8 mouse cellular contexts compared by ENCODE assay signal in genomic region chr15:81190011-81190629, GRCm38 (mm10). TPM values are rescaled to one million over a fixed set of nuclear protein-coding genes. Genes with fewer than 3 reads are reported as not detected.
A peak's percentile ranks its signal among the peaks of the same experiment; 100 is the strongest.
DNase-seq lines count a peak whose midpoint lies in the region; ATAC-seq and TF ChIP-seq lines count a peak whose summit lies in the region.

No protein-coding gene starts in this region.

- ATAC-seq in heart, embryonic 14.5 days (ENCODE audit: insufficient number of reproducible peaks, insufficient read depth, low FRiP score, low read depth), result no peak; the same call in none of the 2 replicates
- ATAC-seq in heart, postnatal 0 days (ENCODE audit: insufficient read depth, low read depth), result peak; percentile 19
- peak; percentile 49 for ATAC-seq in liver, embryonic 11.5 days (replicated peaks; ENCODE audit: low FRiP score)
- peak; percentile 71 for ATAC-seq in neural tube, embryonic 15.5 days (ENCODE audit: low FRiP score)

- H3K9ac ChIP-seq in heart, embryonic 14.5 days (ENCODE audit: low read length), result peak overlapping the region; percentile 93
- peak overlapping the region; percentile 53 for H3K9ac ChIP-seq in CH12.LX (ENCODE audit: insufficient read depth, low read depth)
- peak overlapping the region; percentile 71 for H3K9ac ChIP-seq in heart, postnatal 0 days (replicated peaks; ENCODE audit: low read depth, low read length)
- H3K9ac ChIP-seq in liver, embryonic 11.5 days (ENCODE audit: low read depth, low read length), result peak overlapping the region; percentile 65
- H3K9ac ChIP-seq in neural tube, embryonic 15.5 days (replicated peaks), result peak overlapping the region; percentile 95

- DNase-seq in heart, postnatal 4 days, result no peak
- DNase-seq in CH12.LX (ENCODE audit: extremely low read depth), result no peak
- peak; percentile 45 for DNase-seq in brain, embryonic 14.5 days (ENCODE audit: low read depth)
- DNase-seq in heart, postnatal 0 days (ENCODE audit: low spot score), result peak; percentile 10
- no peak for DNase-seq in liver, embryonic 11.5 days (ENCODE audit: low spot score)
- no peak for DNase-seq in layer of hippocampus, adult 11-12 months (ENCODE audit: low spot score)

- peak overlapping the region; percentile 67 to 90 for H3K4me3 ChIP-seq in heart, embryonic 14.5 days (ENCODE audit: control insufficient read depth in 1 of 2, insufficient read depth in 1 of 2, low read depth in 1 of 2, low read length in 2 of 2)
- peak overlapping the region; percentile 72 to 95 (median 90) for H3K4me3 ChIP-seq in CH12.LX (replicated peaks in 1 of 3; ENCODE audit: low read depth in 2 of 3, low read length in 2 of 3, poor library complexity in 1 of 3)
- H3K4me3 ChIP-seq in heart, postnatal 0 days (ENCODE audit: low read depth, low read length), result peak overlapping the region; percentile 71
- peak overlapping the region; percentile 63 for H3K4me3 ChIP-seq in liver, embryonic 11.5 days (ENCODE audit: low read depth, low read length)
- H3K4me3 ChIP-seq in neural tube, embryonic 15.5 days (replicated peaks), result peak overlapping the region; percentile 98

- H3K79me2 ChIP-seq in CH12.LX (replicated peaks; ENCODE audit: control insufficient read depth, extremely low read depth, insufficient read depth, poor library complexity, severe bottlenecking), result no peaks in the 10 kb centered on the region; the same call in none of the 2 replicates

- H3K9me3 ChIP-seq in heart, embryonic 14.5 days (ENCODE audit: control insufficient read depth, low read length), result no peaks in the 10 kb centered on the region
- H3K9me3 ChIP-seq in CH12.LX (replicated peaks; ENCODE audit: low read length), result no peaks in the 10 kb centered on the region
- no peaks in the 10 kb centered on the region for H3K9me3 ChIP-seq in heart, postnatal 0 days (replicated peaks; ENCODE audit: control insufficient read depth, low read length)
- H3K9me3 ChIP-seq in liver, embryonic 11.5 days (ENCODE audit: control insufficient read depth, low read length), result no peaks in the 10 kb centered on the region
- H3K9me3 ChIP-seq in neural tube, embryonic 15.5 days (replicated peaks), result no peaks in the 10 kb centered on the region

- no peak for TF ChIP-seq RAD21 in CH12.LX (IDR thresholded peaks at IDR 0.05; ENCODE audit: low read depth, low read length)

- H3K27ac ChIP-seq in heart, embryonic 14.5 days (replicated peaks in 1 of 2; ENCODE audit: control insufficient read depth in 1 of 2, insufficient read depth in 1 of 2, low read depth in 2 of 2, low read length in 2 of 2), result peak overlapping the region in 1 of 2 experiments; percentile 46; a peak in 1 of 4 replicates
- no peak overlapping the region for H3K27ac ChIP-seq in CH12.LX (ENCODE audit: insufficient read depth, low read depth)
- H3K27ac ChIP-seq in heart, postnatal 0 days (ENCODE audit: low read depth), result peak overlapping the region; percentile 22; the same call in 1 of the 2 replicates
- peak overlapping the region; percentile 8; the same call in 1 of the 2 replicates for H3K27ac ChIP-seq in liver, embryonic 11.5 days (ENCODE audit: low read depth, low read length)
- H3K27ac ChIP-seq in neural tube, embryonic 15.5 days (replicated peaks), result peak overlapping the region; percentile 83

- peak overlapping the region; percentile 86 for H3K4me2 ChIP-seq in heart, embryonic 14.5 days (ENCODE audit: low read length)
- H3K4me2 ChIP-seq in CH12.LX (ENCODE audit: insufficient read depth, low read depth, poor library complexity, severe bottlenecking), result peak overlapping the region; percentile 57
- peak overlapping the region; percentile 86 for H3K4me2 ChIP-seq in heart, postnatal 0 days (ENCODE audit: low read depth, low read length)
- peak overlapping the region; percentile 84 for H3K4me2 ChIP-seq in liver, embryonic 11.5 days
- peak overlapping the region; percentile 79 for H3K4me2 ChIP-seq in neural tube, embryonic 15.5 days

- TF ChIP-seq CTCF in CH12.LX (conservative IDR thresholded peaks at IDR 0.05 in 1 of 2, IDR thresholded peaks at IDR 0.05 in 1 of 2; ENCODE audit: low read depth in 2 of 2, low read length in 2 of 2), result no peak
- no peak for TF ChIP-seq CTCF in brain, embryonic 14.5 days (IDR thresholded peaks at IDR 0.05; ENCODE audit: borderline replicate concordance, extremely low read depth, insufficient read depth, insufficient read length)
- TF ChIP-seq CTCF in heart, postnatal 0 days (IDR thresholded peaks at IDR 0.05; ENCODE audit: low read depth), result no peak

- no peak for TF ChIP-seq POLR2A in CH12.LX (IDR thresholded peaks at IDR 0.05; ENCODE audit: low read depth, low read length)
- TF ChIP-seq POLR2A in brain, embryonic 14.5 days (IDR thresholded peaks at IDR 0.05; ENCODE audit: borderline replicate concordance, extremely low read depth, insufficient read depth, insufficient read length, poor library complexity, severe bottlenecking), result no peak

- no peak for TF ChIP-seq EP300 in CH12.LX (IDR thresholded peaks at IDR 0.05; ENCODE audit: low read length)
- TF ChIP-seq EP300 in heart, postnatal 0 days (IDR thresholded peaks at IDR 0.05; ENCODE audit: low read depth), result no peak

- H3K4me1 ChIP-seq in heart, embryonic 14.5 days (ENCODE audit: control insufficient read depth in 2 of 2, insufficient read depth in 2 of 2, low read length in 2 of 2), result peaks cover 0 to 18% of the 10 kb centered on the region in 2 experiments; a peak in 2 of 4 replicates
- H3K4me1 ChIP-seq in CH12.LX (ENCODE audit: control insufficient read depth in 1 of 2, insufficient read depth in 2 of 2), result peaks cover 5 to 26% of the 10 kb centered on the region in 2 experiments; a peak in 3 of 4 replicates
- H3K4me1 ChIP-seq in heart, postnatal 0 days (ENCODE audit: control insufficient read depth, insufficient read depth), result peaks cover 11% of the 10 kb centered on the region; the same call in 1 of the 2 replicates
- H3K4me1 ChIP-seq in liver, embryonic 11.5 days (replicated peaks; ENCODE audit: control insufficient read depth, insufficient read depth, low read length), result 0 out of 2 replicates have a peak, but pooled peaks cover 3% of the 10 kb centered on the region
- H3K4me1 ChIP-seq in neural tube, embryonic 15.5 days, result peaks cover 32% of the 10 kb centered on the region

- under 1% methylated on average over 42 of the region's 46 CpGs for WGBS in heart, embryonic 14.5 days
- WGBS in heart, postnatal 0 days, result 1% methylated on average over 44 of the region's 46 CpGs
- 1% methylated on average over 44 of the region's 46 CpGs for WGBS in liver, embryonic 11.5 days
- WGBS in neural tube, embryonic 15.5 days, result under 1% methylated on average over 44 of the region's 46 CpGs

- in situ Hi-C loops in CH12.LX (cut with MboI; ENCODE audit: low pct_ligation_motif_present, low pct_unique_long_range_greater_than_20kb, low sequenced_read_pairs), result loop anchor here (25.0 kb wide), 1 partner anchor 478 kb away; the partner anchor contains the start of gene Tnrc6b

- no peaks in the 10 kb centered on the region for H3K36me3 ChIP-seq in heart, embryonic 14.5 days (ENCODE audit: control insufficient read depth, insufficient read depth, low read length)
- peaks cover 0 to 22% of the 10 kb centered on the region in 2 experiments for H3K36me3 ChIP-seq in CH12.LX (replicated peaks in 1 of 2; ENCODE audit: control insufficient read depth in 1 of 2, insufficient read depth in 1 of 2, low read length in 1 of 2)
- no peaks in the 10 kb centered on the region; the same call in 1 of the 2 replicates for H3K36me3 ChIP-seq in heart, postnatal 0 days (replicated peaks; ENCODE audit: control insufficient read depth, insufficient read depth, low read length)
- no peaks in the 10 kb centered on the region for H3K36me3 ChIP-seq in liver, embryonic 11.5 days (ENCODE audit: control insufficient read depth, insufficient read depth, low read length)
- H3K36me3 ChIP-seq in neural tube, embryonic 15.5 days, result no peaks in the 10 kb centered on the region

- dilution Hi-C loops in CH12.LX (cut with MboI; ENCODE audit: extremely low pct_ligation_motif_present, extremely low pct_unique_long_range_greater_than_20kb, low sequenced_read_pairs), result no loop called here

- H3K27me3 ChIP-seq in heart, embryonic 14.5 days (ENCODE audit: control insufficient read depth, insufficient read depth, low read length), result no peaks in the 10 kb centered on the region
- no peaks in the 10 kb centered on the region for H3K27me3 ChIP-seq in CH12.LX (replicated peaks)
- no peaks in the 10 kb centered on the region for H3K27me3 ChIP-seq in heart, postnatal 0 days (ENCODE audit: control insufficient read depth, insufficient read depth, low read length)
- no peaks in the 10 kb centered on the region for H3K27me3 ChIP-seq in liver, embryonic 11.5 days (replicated peaks; ENCODE audit: control insufficient read depth, insufficient read depth, low read length)
- H3K27me3 ChIP-seq in neural tube, embryonic 15.5 days (replicated peaks), result no peaks in the 10 kb centered on the region

TF ChIP-seq in CH12.LX, 34 proteins besides CTCF, POLR2A, EP300 and RAD21 (continues in another document):
- no peak for TF ChIP-seq ETS1 (conservative IDR thresholded peaks at IDR 0.05; ENCODE audit: low read depth, low read length)
- no peak for TF ChIP-seq BHLHE40 (IDR thresholded peaks at IDR 0.05; ENCODE audit: low read depth, low read length)
- TF ChIP-seq JUN (IDR thresholded peaks at IDR 0.05; ENCODE audit: insufficient read depth, low read depth, low read length), result no peak

RNA-seq across cellular contexts. Expression of gene Mrtfa, which starts 0.4 kb away (rescaled TPM):
- polyA plus RNA-seq in heart, embryonic 14.5 days (2014; fragmentation: Nextera tagmentation; extraction: Ambion mirVana), result 14.4 and 14.7 TPM in 2 replicates
- 10 to 100 TPM; 17.5 to 17.7 TPM for total RNA-seq in heart, postnatal 4 days (2021)
- total RNA-seq in CH12.LX (2012; rRNA removed) (7.3 and 8.2 TPM in 2 replicates), CH12.LX (2014; rRNA removed) (4.1 and 4.6 TPM in 2 replicates)
- polyA plus RNA-seq in CH12.LX (2012; ENCODE audit: insufficient read length, low read depth), result 20.1 and 23.2 TPM in 2 replicates
- 20.5 and 42.8 TPM in 2 replicates for polyA plus RNA-seq in brain, embryonic 14.5 days (2012; rRNA removed)
- total RNA-seq in heart, postnatal 0 days (2014; rRNA removed; ENCODE audit: low replicate concordance), result 11.4 and 26.0 TPM in 2 replicates
- 4.9 and 5.8 TPM in 2 replicates for polyA plus RNA-seq in heart, postnatal 0 days (2015; fragmentation: Nextera tagmentation; extraction: Ambion mirVana)
- 18.9 and 20.6 TPM in 2 replicates for polyA plus RNA-seq in liver, embryonic 11.5 days (2014; fragmentation: Nextera tagmentation; extraction: Ambion mirVana)
- polyA plus RNA-seq in neural tube, embryonic 15.5 days (2015; fragmentation: Nextera tagmentation; extraction: Ambion mirVana), result 26.9 and 27.9 TPM in 2 replicates

RNA-seq across cellular contexts. Expression of gene Mchr1, which starts 45.2 kb away (rescaled TPM):
- polyA plus RNA-seq in heart, embryonic 14.5 days (2014; fragmentation: Nextera tagmentation; extraction: Ambion mirVana), result not detected in 2 replicates
- not detected for total RNA-seq in heart, postnatal 4 days (2021)
- total RNA-seq in CH12.LX (2012; rRNA removed) (not detected in 2 replicates), CH12.LX (2014; rRNA removed) (not detected in 2 replicates)
- polyA plus RNA-seq in CH12.LX (2012; ENCODE audit: insufficient read length, low read depth), result not detected in 2 replicates
- 3.1 and 3.3 TPM in 2 replicates for polyA plus RNA-seq in brain, embryonic 14.5 days (2012; rRNA removed)
- 4.2 TPM in 1 of 2 replicates, not detected in the other for total RNA-seq in heart, postnatal 0 days (2014; rRNA removed; ENCODE audit: low replicate concordance)
- not detected in 2 replicates for polyA plus RNA-seq in heart, postnatal 0 days (2015; fragmentation: Nextera tagmentation; extraction: Ambion mirVana)
- polyA plus RNA-seq in liver, embryonic 11.5 days (2014; fragmentation: Nextera tagmentation; extraction: Ambion mirVana), result 0.12 and 0.29 TPM in 2 replicates
- 5.0 and 5.2 TPM in 2 replicates for polyA plus RNA-seq in neural tube, embryonic 15.5 days (2015; fragmentation: Nextera tagmentation; extraction: Ambion mirVana)

Comparison
In these comparisons a context has a peak if more than half of its experiments do, and no peak if none do; other contexts are left out.
1. DNase-seq: peak in brain, embryonic 14.5 days (single experiment) and heart, postnatal 0 days (single experiment); none in heart, postnatal 4 days (single experiment), CH12.LX (single experiment), liver, embryonic 11.5 days (single experiment) and layer of hippocampus, adult 11-12 months (single experiment).
2. Peak in every context shown above with its lines, with median percentiles within 50 percentile points of each other: H3K4me2 ChIP-seq, H3K4me3 ChIP-seq and H3K9ac ChIP-seq.